Mouse (Mus musculus) cerebellum, postnatal 25 days (tissue): ENCODE data around the gene Tnfsf13.

Source experiments
- DNase-seq, 2 experiments: peaks; one replicate each; pipeline ENCODE4 v3.0.0; 2021; ENCODE audit warnings: mixed read lengths in 2 of 2

The Tnfsf13 gene

DNA sequence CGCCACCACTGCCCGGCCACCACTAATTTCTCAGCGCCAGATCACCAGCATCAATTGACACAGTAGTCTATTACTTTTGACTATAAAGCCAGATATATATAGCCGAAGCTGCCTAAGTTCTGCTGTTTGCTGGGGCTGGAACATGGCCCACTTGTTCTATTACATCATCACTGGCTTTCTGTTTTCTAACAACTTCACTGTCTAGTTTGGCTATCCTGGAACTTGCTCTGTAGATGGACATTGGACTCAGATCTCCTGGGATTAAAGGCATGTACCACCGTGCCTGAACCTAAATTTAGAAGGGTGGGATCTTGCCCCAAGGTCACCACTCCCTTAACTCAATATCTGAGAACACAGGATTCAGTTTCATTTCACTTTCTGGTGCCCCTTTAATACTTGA is 39.7 kb downstream of the Tnfsf13 start:
- no peak for DNase-seq

DNA sequence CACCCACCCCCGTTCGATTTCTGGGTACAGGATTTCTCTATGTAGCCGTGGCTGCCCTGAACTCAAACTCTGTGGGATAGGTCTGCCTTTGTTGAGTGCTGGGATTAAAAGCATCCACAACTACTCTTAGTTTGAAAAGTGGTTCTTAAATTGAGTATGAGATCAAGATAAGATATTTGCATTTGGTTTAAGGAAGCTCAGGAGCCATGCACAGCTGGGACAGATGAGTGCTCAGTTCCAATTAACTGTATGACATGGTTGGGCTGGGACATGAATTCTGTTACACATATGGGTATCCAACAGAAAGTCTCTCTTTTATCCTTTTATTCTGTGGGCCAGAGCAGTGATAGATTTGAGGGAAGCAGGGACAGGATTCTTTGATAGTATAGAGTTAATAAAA is 50.1 kb downstream of the Tnfsf13 start:
- no peak for DNase-seq

DNA sequence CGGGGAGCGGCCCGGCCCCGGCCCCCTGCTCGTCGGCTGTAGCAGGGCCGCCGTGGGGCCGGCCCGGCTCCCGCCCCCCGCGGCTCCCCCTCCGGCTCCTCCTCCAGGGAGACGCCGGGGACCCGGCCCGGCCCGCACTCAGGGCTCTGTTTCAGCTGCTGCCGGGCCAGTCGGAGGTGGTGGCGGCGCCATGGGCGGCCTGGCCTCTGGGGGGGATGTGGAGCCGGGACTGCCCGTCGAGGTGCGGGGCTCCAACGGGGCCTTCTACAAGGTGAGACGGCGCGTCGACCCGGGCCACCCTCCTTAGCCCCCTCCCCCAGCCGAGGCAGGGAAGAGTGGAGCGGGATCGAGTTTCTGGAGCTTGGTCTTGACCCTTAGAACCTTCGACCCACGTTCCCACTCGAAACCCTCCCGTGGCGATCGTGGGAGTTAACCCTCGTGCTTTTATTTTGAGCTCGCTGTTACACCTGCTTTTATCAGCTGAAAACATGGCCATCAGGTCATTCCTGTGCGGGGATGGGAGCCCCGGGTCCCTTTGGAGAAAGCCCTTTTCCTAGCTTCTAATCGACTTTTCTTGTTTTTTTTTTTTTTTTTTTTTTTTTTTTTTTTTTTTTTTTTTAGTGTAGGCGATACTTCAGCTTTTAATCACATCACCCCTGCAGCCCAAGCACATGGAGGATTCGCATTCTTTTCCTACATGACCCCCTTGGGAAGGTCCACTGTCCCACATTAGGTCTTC is 52.3 kb downstream of the Tnfsf13 start:
- no peak for DNase-seq
